Mouse (Mus musculus) forebrain, embryonic 12.5 days (tissue): ENCODE results near the gene Leo1. TPM values are rescaled to one million over a fixed set of nuclear protein-coding genes. Genes with fewer than 3 reads are reported as not detected.

Experiments
- ATAC-seq: fragments of 200-750 bp; cut with Nextera tagmentation; 2 replicates; pipeline ENCODE4 v1.8.0; 2017; ENCODE audit warnings: moderate TSS enrichment; ENCODE audit not compliant: low FRiP score
- H3K27ac ChIP-seq: fragments of 300-500 bp; sonication (generic); 2 replicates; pipeline ENCODE4 v1.5.1; 2016; ENCODE audit warnings: mild to moderate bottlenecking
- H3K27me3 ChIP-seq: fragments of 300-500 bp; sonication (generic); 2 replicates; pipeline ENCODE4 v1.6.1; 2016; ENCODE audit warnings: mild to moderate bottlenecking
- H3K36me3 ChIP-seq: fragments of 300-500 bp; sonication (generic); replicated peaks from 2 replicates; pipeline ENCODE4 v1.6.1; 2016; ENCODE audit warnings: mild to moderate bottlenecking
- H3K4me1 ChIP-seq: fragments of 300-500 bp; sonication (generic); 2 replicates; pipeline ENCODE4 v1.6.1; 2016
- H3K4me2 ChIP-seq: fragments of 300-500 bp; sonication (generic); 2 replicates; pipeline ENCODE4 v1.6.1; 2016; ENCODE audit warnings: mild to moderate bottlenecking, moderate library complexity
- H3K4me3 ChIP-seq: fragments of 300-500 bp; sonication (generic); replicated peaks from 2 replicates; pipeline ENCODE4 v1.5.1; 2016; ENCODE audit warnings: mild to moderate bottlenecking
- H3K9ac ChIP-seq: fragments of 300-500 bp; sonication (generic); 2 replicates; pipeline ENCODE4 v1.6.1; 2016; ENCODE audit warnings: mild to moderate bottlenecking
- H3K9me3 ChIP-seq: fragments of 300-500 bp; sonication (generic); 2 replicates; pipeline ENCODE4 v1.6.1; 2016
- WGBS: fragments of 180-500 bp; shearing (Covaris S2); methylation state at CpG from one replicate; pipeline ENCODE4 v1.1.7; 2016; 5-methylcytosine and 5-hydroxymethylcytosine counted together
- polyA plus RNA-seq: library from polyadenylated mRNA; unstranded; fragments of >200 nt; fragmentation: Nextera tagmentation; extraction: Ambion mirVana; gene quantifications from 2 replicates; pipeline ENCODE4 v1.2.1, GENCODE M21; 2016

The Leo1 gene
- polyA plus RNA-seq, 1 experiment from 2014 or later, result 55.1 TPM

- Histone ChIP-seq H3K9ac (peak within 1 kb of the TSS; percentile 88), H3K27me3 (no peaks in the 10 kb centered on the region), H3K4me3 (peak within 1 kb of the TSS; percentile 94), H3K4me1 (peaks cover 41% of the 10 kb centered on the region), H3K27ac (peak within 1 kb of the TSS; percentile 99), H3K36me3 (no peaks in the 10 kb centered on the region), H3K4me2 (peak within 1 kb of the TSS; percentile 68), H3K9me3 (no peaks in the 10 kb centered on the region)
- peak; percentile 95 for ATAC-seq
- under 1% methylated on average over 58 of the region's 58 CpGs for WGBS
These were observed 31.4 kb upstream of the Leo1 start, which contains the start of gene Mapk6 for GRCm38 (mm10) chr9:75409852-75410378. Gene Mapk6 (minus strand): TSS chr9:75410005.

- Histone ChIP-seq H3K9ac (no peak overlapping the region), H3K4me1 (peaks cover 34% of the 10 kb centered on the region), H3K4me2 (no peak overlapping the region), H3K36me3 (no peaks in the 10 kb centered on the region), H3K9me3 (no peaks in the 10 kb centered on the region), H3K27me3 (no peaks in the 10 kb centered on the region), H3K27ac (no peak overlapping the region), H3K4me3 (no peak overlapping the region)
- no peak for ATAC-seq
- 67% methylated on average over 6 of the region's 6 CpGs for WGBS
These were observed 30.3 kb upstream of the Leo1 start for GRCm38 (mm10) chr9:75410868-75411487.

GRCm38 (mm10) chr9:75411584-75411983 is 29.7 kb upstream of the Leo1 start:
- no peak overlapping the region for H3K4me2 ChIP-seq
- H3K9me3 ChIP-seq, result no peaks in the 10 kb centered on the region
- H3K4me3 ChIP-seq, result no peak overlapping the region
- no peak for ATAC-seq
- WGBS, result 89% methylated on average over 9 of the region's 9 CpGs
- no peaks in the 10 kb centered on the region for H3K27me3 ChIP-seq
- no peak overlapping the region for H3K27ac ChIP-seq
- no peak overlapping the region for H3K9ac ChIP-seq
- H3K36me3 ChIP-seq, result no peaks in the 10 kb centered on the region
- H3K4me1 ChIP-seq, result peaks cover 29% of the 10 kb centered on the region

GRCm38 (mm10) chr9:75413206-75413605 is 28.1 kb upstream of the Leo1 start:
- H3K4me1 ChIP-seq, result peaks cover 20% of the 10 kb centered on the region
- H3K27me3 ChIP-seq, result no peaks in the 10 kb centered on the region
- no peak overlapping the region for H3K4me3 ChIP-seq
- no peaks in the 10 kb centered on the region for H3K36me3 ChIP-seq
- H3K27ac ChIP-seq, result no peak overlapping the region
- no peak overlapping the region for H3K9ac ChIP-seq
- ATAC-seq, result no peak
- H3K9me3 ChIP-seq, result no peaks in the 10 kb centered on the region
- no peak overlapping the region for H3K4me2 ChIP-seq
- WGBS, result 67% methylated on average over 5 of the region's 5 CpGs

- H3K9me3 ChIP-seq, result no peaks in the 10 kb centered on the region
- no peak for ATAC-seq
- no peak overlapping the region for H3K4me2 ChIP-seq
- H3K36me3 ChIP-seq, result no peaks in the 10 kb centered on the region
- WGBS, result 46% methylated on average over 5 of the region's 5 CpGs
- no peak overlapping the region for H3K27ac ChIP-seq
- H3K9ac ChIP-seq, result no peak overlapping the region
- peaks cover 16% of the 10 kb centered on the region for H3K4me1 ChIP-seq
- H3K4me3 ChIP-seq, result no peak overlapping the region
- no peaks in the 10 kb centered on the region for H3K27me3 ChIP-seq
These were observed 27.1 kb upstream of the Leo1 start for GRCm38 (mm10) chr9:75414204-75414603.

GRCm38 (mm10) chr9:75422251-75422691 is 19.1 kb upstream of the Leo1 start:
- no peaks in the 10 kb centered on the region for H3K27me3 ChIP-seq

GRCm38 (mm10) chr9:75423683-75424082 is 17.6 kb upstream of the Leo1 start:
- 72% methylated on average over 5 of the region's 5 CpGs for WGBS
- Histone ChIP-seq H3K4me2 (no peak overlapping the region), H3K27me3 (no peaks in the 10 kb centered on the region), H3K36me3 (no peaks in the 10 kb centered on the region), H3K4me3 (no peak overlapping the region), H3K27ac (no peak overlapping the region), H3K9ac (no peak overlapping the region), H3K9me3 (no peaks in the 10 kb centered on the region), H3K4me1 (no peaks in the 10 kb centered on the region)
- no peak for ATAC-seq

More at GRCm38 (mm10) chr9:75422251-75422691, 19.1 kb upstream of the Leo1 start:
- Histone ChIP-seq H3K27ac (no peak overlapping the region), H3K4me3 (no peak overlapping the region), H3K4me1 (peaks cover 3% of the 10 kb centered on the region; the same call in 1 of the 2 replicates), H3K4me2 (no peak overlapping the region), H3K9ac (no peak overlapping the region), H3K36me3 (no peaks in the 10 kb centered on the region), H3K9me3 (no peaks in the 10 kb centered on the region)
- 95% methylated on average over 3 of the region's 3 CpGs for WGBS
- no peak for ATAC-seq

- Histone ChIP-seq H3K27me3 (no peaks in the 10 kb centered on the region), H3K27ac (no peak overlapping the region), H3K9ac (no peak overlapping the region), H3K9me3 (no peaks in the 10 kb centered on the region), H3K4me3 (no peak overlapping the region), H3K4me1 (no peaks in the 10 kb centered on the region), H3K4me2 (no peak overlapping the region), H3K36me3 (no peaks in the 10 kb centered on the region)
- no peak for ATAC-seq
- 79% methylated on average over 6 of the region's 6 CpGs for WGBS
These were observed 16.8 kb upstream of the Leo1 start for GRCm38 (mm10) chr9:75424358-75425150.

- no peak overlapping the region for H3K27ac ChIP-seq
- no peaks in the 10 kb centered on the region for H3K4me1 ChIP-seq
- no peak overlapping the region for H3K4me2 ChIP-seq
- H3K4me3 ChIP-seq, result no peak overlapping the region
- H3K36me3 ChIP-seq, result no peaks in the 10 kb centered on the region
- no peaks in the 10 kb centered on the region for H3K9me3 ChIP-seq
- WGBS, result 83% methylated on average over 7 of the region's 7 CpGs
- H3K27me3 ChIP-seq, result no peaks in the 10 kb centered on the region
- no peak for ATAC-seq
- H3K9ac ChIP-seq, result no peak overlapping the region
These were observed 15.4 kb upstream of the Leo1 start for GRCm38 (mm10) chr9:75425796-75426391.

GRCm38 (mm10) chr9:75427366-75428273 is 13.7 kb upstream of the Leo1 start:
- no peak for ATAC-seq
- Histone ChIP-seq H3K4me2 (no peak overlapping the region), H3K4me3 (no peak overlapping the region), H3K36me3 (no peaks in the 10 kb centered on the region), H3K4me1 (peaks cover 3% of the 10 kb centered on the region; the same call in 1 of the 2 replicates), H3K9ac (no peak overlapping the region), H3K27ac (no peak overlapping the region), H3K9me3 (no peaks in the 10 kb centered on the region), H3K27me3 (no peaks in the 10 kb centered on the region)
- WGBS, result 88% methylated on average over 9 of the region's 9 CpGs

- no peak overlapping the region for H3K9ac ChIP-seq
- H3K9me3 ChIP-seq, result no peaks in the 10 kb centered on the region
- no peaks in the 10 kb centered on the region for H3K36me3 ChIP-seq
- H3K4me2 ChIP-seq, result no peak overlapping the region
- WGBS, result 66% methylated on average over 2 of the region's 2 CpGs
- H3K27ac ChIP-seq, result no peak overlapping the region
- no peak for ATAC-seq
- no peaks in the 10 kb centered on the region for H3K27me3 ChIP-seq
- H3K4me1 ChIP-seq, result peaks cover 5% of the 10 kb centered on the region; the same call in 1 of the 2 replicates
- no peak overlapping the region for H3K4me3 ChIP-seq
These were observed 13.1 kb upstream of the Leo1 start for GRCm38 (mm10) chr9:75428274-75428600.
